Mouse (Mus musculus): ENCODE data around the gene Ybx3. TPM values are rescaled to one million over a fixed set of nuclear protein-coding genes. Genes with fewer than 3 reads are reported as not detected.

Ybx3 gene
- 83.7 and 89.1 TPM in 2 replicates for polyA plus RNA-seq (2015; fragmentation: Nextera tagmentation; extraction: Ambion mirVana)

GRCm38 (mm10) chr6:131388040-131389021 is at the start of gene Ybx3:
Gene Ybx3, minus strand, starts transcription at chr6:131388476.
- peak within 1 kb of the TSS; percentile 96 for H3K9ac ChIP-seq
- H3K4me3 ChIP-seq = peak within 1 kb of the TSS; percentile 80
- no peaks in the 10 kb centered on the region for H3K9me3 ChIP-seq
- peaks cover 28% of the 10 kb centered on the region for H3K4me1 ChIP-seq
- H3K4me2 ChIP-seq = peak within 1 kb of the TSS; percentile 67
- ATAC-seq (ENCODE audit: insufficient number of reproducible peaks, low FRiP score, low TSS enrichment, low read depth) = peak; percentile 85
- under 1% methylated on average over 71 of the region's 107 CpGs for WGBS
- H3K27ac ChIP-seq = peak within 1 kb of the TSS; percentile 93
- H3K36me3 ChIP-seq = no peaks in the 10 kb centered on the region
- H3K27me3 ChIP-seq = no peaks in the 10 kb centered on the region

GRCm38 (mm10) chr6:131436626-131437025 is 48.4 kb upstream of the Ybx3 start:
- no peak overlapping the region for H3K9ac ChIP-seq
- no peak overlapping the region for H3K27ac ChIP-seq
- ATAC-seq (ENCODE audit: insufficient number of reproducible peaks, low FRiP score, low TSS enrichment, low read depth) = no peak
- H3K4me2 ChIP-seq = no peak overlapping the region
- H3K36me3 ChIP-seq = no peaks in the 10 kb centered on the region
- H3K9me3 ChIP-seq = no peaks in the 10 kb centered on the region
- peaks cover 15% of the 10 kb centered on the region for H3K27me3 ChIP-seq
- peaks cover 7% of the 10 kb centered on the region; the same call in 1 of the 2 replicates for H3K4me1 ChIP-seq
- no peak overlapping the region for H3K4me3 ChIP-seq

DNA sequence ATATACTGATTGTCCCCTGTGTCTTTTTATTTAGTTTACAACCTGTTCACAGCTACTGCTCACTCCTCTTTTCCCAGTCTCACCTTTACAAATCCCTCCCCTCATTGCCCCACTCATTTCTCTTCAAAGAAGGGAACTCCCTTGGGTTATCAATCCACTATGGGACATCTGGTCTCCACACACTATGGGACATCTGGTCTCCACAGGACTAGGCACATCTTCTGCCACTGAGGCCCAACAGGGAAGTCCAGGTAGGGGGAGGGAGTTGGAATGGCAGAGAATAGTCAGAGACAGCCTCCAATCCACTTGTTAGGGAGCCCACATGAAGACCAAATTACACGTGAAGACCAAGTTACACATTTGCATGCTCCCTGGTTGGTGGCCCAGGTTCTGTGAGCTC is 45.8 kb upstream of the Ybx3 start:
- ATAC-seq (ENCODE audit: insufficient number of reproducible peaks, low FRiP score, low TSS enrichment, low read depth) = no peak
- peaks cover 15% of the 10 kb centered on the region for H3K27me3 ChIP-seq

DNA sequence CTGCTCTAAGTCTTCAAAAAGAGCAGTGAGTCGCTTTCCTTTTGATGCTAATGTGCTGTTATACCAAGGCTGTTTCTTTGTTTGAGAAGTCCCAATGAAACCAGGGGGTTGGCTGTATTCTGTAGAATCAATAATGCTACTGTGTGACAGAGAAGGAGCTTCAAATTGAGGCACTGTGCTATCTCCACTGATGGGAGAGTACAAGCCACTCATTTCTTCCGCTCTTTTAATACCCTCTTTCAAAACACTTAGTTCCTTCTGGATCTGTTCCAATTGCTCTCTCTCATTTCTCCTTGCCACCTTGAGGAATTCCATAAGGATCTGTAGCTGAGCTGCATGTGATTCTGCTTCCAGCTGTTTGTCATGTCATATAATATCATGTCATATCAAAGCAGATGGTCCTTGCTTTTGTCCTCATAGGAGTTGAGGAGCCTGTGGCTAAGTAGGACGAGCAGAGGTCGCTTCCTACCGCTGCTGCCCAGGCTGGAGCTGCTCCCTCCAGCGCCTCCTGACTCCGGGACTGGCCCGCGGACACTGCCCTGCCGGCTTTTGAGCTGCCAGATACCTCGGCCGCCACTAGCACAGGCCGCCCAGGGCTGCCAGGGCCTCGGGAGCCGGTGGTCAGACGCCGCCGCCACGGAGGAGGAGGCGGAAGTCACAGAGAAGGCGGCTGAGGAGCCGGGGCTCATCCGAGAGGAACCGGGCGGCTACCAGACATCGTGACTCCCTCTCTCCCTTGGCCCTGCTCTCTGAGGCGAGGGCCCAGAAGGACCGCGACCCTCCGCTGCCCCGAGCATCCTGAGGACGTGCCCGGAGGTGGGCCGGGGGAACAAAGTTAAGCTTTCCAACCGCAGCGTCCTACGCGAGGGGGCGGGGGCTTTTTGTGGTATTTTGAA is 45.1 kb upstream of the Ybx3 start:
- Histone ChIP-seq H3K27me3 (peaks cover 15% of the 10 kb centered on the region), H3K4me3 (peak overlapping the region; percentile 39), H3K36me3 (no peaks in the 10 kb centered on the region), H3K4me2 (peak overlapping the region; percentile 79), H3K9me3 (no peaks in the 10 kb centered on the region), H3K4me1 (peaks cover 7% of the 10 kb centered on the region; the same call in 1 of the 2 replicates), H3K27ac (no peak overlapping the region), H3K9ac (peak overlapping the region; percentile 26; the same call in 1 of the 2 replicates)
- 8% methylated on average over 39 of the region's 39 CpGs for WGBS
- no peak for ATAC-seq (ENCODE audit: insufficient number of reproducible peaks, low FRiP score, low TSS enrichment, low read depth)

More for the DNA sequence above, 45.8 kb upstream of the Ybx3 start:
- WGBS = 47% methylated on average over 1 of the region's 1 CpGs
- H3K9ac ChIP-seq = no peak overlapping the region
- peaks cover 7% of the 10 kb centered on the region; the same call in 1 of the 2 replicates for H3K4me1 ChIP-seq
- no peak overlapping the region for H3K27ac ChIP-seq
- H3K36me3 ChIP-seq = no peaks in the 10 kb centered on the region
- peak overlapping the region; percentile 79 for H3K4me2 ChIP-seq
- H3K4me3 ChIP-seq = peak overlapping the region; percentile 39; the same call in 1 of the 2 replicates
- no peaks in the 10 kb centered on the region for H3K9me3 ChIP-seq

GRCm38 (mm10) chr6:131421572-131421971 is 33.3 kb upstream of the Ybx3 start:
- 66% methylated on average over 3 of the region's 3 CpGs for WGBS

GRCm38 (mm10) chr6:131419614-131420013 is 31.3 kb upstream of the Ybx3 start:
- Histone ChIP-seq H3K4me3 (no peak overlapping the region), H3K4me1 (no peaks in the 10 kb centered on the region), H3K27ac (no peak overlapping the region), H3K4me2 (no peak overlapping the region), H3K9me3 (no peaks in the 10 kb centered on the region), H3K36me3 (no peaks in the 10 kb centered on the region), H3K27me3 (no peaks in the 10 kb centered on the region), H3K9ac (no peak overlapping the region)
- 83% methylated on average over 3 of the region's 3 CpGs for WGBS
- no peak for ATAC-seq (ENCODE audit: insufficient number of reproducible peaks, low FRiP score, low TSS enrichment, low read depth)

More at GRCm38 (mm10) chr6:131421572-131421971, 33.3 kb upstream of the Ybx3 start:
- no peaks in the 10 kb centered on the region for H3K9me3 ChIP-seq
- no peak overlapping the region for H3K9ac ChIP-seq
- no peaks in the 10 kb centered on the region for H3K27me3 ChIP-seq
- no peak overlapping the region for H3K4me2 ChIP-seq
- ATAC-seq (ENCODE audit: insufficient number of reproducible peaks, low FRiP score, low TSS enrichment, low read depth) = no peak
- H3K4me3 ChIP-seq = no peak overlapping the region
- H3K27ac ChIP-seq = no peak overlapping the region
- H3K4me1 ChIP-seq = no peaks in the 10 kb centered on the region
- H3K36me3 ChIP-seq = no peaks in the 10 kb centered on the region

DNA sequence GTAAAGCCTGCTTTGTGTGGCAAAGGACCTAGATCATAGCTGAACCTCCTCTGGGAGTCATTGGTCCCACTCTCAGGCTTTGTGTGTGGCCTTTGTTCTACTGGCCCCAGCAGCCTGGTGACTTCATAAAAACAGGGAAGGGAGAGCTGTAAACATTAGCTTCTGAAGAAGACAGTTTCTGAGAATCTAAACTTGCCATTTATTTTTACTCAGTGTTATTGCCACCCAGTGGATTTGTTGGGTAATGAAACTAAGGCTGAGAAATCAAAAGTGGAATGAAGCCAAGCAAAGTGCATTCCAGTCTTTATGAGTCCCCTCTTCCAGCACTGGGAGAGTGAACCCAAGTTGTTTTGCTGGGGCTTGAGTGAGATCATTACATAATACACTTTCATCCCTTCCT is 30.5 kb upstream of the Ybx3 start:
- Histone ChIP-seq H3K4me3 (no peak overlapping the region), H3K27me3 (no peaks in the 10 kb centered on the region), H3K9ac (no peak overlapping the region), H3K4me1 (no peaks in the 10 kb centered on the region), H3K36me3 (no peaks in the 10 kb centered on the region), H3K27ac (peak overlapping the region; percentile 61; the same call in 1 of the 2 replicates), H3K9me3 (no peaks in the 10 kb centered on the region), H3K4me2 (no peak overlapping the region)
- ATAC-seq (ENCODE audit: insufficient number of reproducible peaks, low FRiP score, low TSS enrichment, low read depth) = no peak

DNA sequence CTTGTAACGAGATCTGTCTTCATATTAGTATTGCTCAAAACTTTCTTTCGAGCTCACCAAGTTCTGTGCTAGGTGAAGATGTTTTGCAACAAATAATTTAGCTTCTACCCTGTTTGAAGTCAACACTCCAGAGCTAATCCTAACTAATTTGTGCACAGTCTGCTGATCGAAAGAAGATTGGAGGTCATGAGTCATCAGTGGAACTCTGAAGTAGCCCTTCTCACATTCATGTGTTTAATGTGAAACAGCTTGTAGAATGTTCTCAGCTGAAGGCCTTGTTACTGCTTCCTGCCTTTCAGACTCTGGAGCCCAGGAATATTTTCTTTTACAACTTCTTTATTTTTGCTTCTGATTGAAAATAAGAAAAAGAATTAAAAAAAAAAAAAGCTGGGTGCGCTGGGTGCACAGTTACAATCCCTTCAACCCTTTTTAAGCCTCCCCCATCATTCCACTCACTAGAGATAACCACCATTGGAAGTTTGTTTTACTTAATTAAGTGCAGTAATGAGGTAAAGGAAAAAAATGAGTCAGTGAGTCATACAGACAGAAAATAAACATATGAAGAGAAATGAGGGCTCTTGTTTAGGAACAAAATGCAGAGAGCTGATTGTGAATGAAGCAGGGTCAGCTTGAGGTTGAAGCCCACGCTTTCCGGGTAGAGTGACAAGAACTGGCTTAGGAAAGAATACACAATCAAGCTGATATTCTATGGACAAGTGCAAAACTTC is 23.0 kb upstream of the Ybx3 start:
- Histone ChIP-seq H3K27me3 (no peaks in the 10 kb centered on the region), H3K27ac (no peak overlapping the region), H3K9ac (no peak overlapping the region), H3K4me3 (no peak overlapping the region), H3K36me3 (no peaks in the 10 kb centered on the region), H3K4me2 (no peak overlapping the region), H3K4me1 (no peaks in the 10 kb centered on the region), H3K9me3 (no peaks in the 10 kb centered on the region)
- 71% methylated on average over 6 of the region's 6 CpGs for WGBS
- no peak for ATAC-seq (ENCODE audit: insufficient number of reproducible peaks, low FRiP score, low TSS enrichment, low read depth)

- no peak for ATAC-seq (ENCODE audit: insufficient number of reproducible peaks, low FRiP score, low TSS enrichment, low read depth)
- H3K9ac ChIP-seq = no peak overlapping the region
- no peaks in the 10 kb centered on the region for H3K27me3 ChIP-seq
- H3K27ac ChIP-seq = no peak overlapping the region
- no peak overlapping the region for H3K4me3 ChIP-seq
- no peaks in the 10 kb centered on the region for H3K4me1 ChIP-seq
- no peaks in the 10 kb centered on the region for H3K36me3 ChIP-seq
- H3K4me2 ChIP-seq = no peak overlapping the region
- H3K9me3 ChIP-seq = no peaks in the 10 kb centered on the region
These were observed 18.7 kb upstream of the Ybx3 start for GRCm38 (mm10) chr6:131406957-131407356.

DNA sequence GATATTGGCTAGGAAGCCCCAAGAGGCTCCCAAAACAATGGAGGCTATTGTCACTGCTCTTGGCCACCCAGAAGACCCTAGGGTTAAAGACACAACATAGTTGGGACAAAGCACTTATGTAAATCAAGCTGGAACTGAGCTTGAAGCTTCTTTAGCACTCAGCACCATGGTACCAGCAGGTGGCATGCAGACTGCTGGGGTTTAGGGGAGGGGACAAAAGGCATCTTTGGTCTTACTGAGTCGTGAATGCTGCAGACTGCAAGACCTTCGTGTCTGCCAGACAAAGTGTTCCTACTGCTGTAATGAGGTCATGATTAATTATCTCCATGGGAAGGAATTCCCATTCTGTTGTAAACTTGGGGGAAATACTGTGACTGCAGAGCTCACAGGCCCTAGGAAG is 17.6 kb upstream of the Ybx3 start:
- Histone ChIP-seq H3K4me2 (no peak overlapping the region), H3K36me3 (no peaks in the 10 kb centered on the region), H3K4me1 (no peaks in the 10 kb centered on the region), H3K9ac (no peak overlapping the region), H3K27ac (no peak overlapping the region), H3K27me3 (no peaks in the 10 kb centered on the region), H3K4me3 (no peak overlapping the region), H3K9me3 (no peaks in the 10 kb centered on the region)
- ATAC-seq (ENCODE audit: insufficient number of reproducible peaks, low FRiP score, low TSS enrichment, low read depth) = no peak
- WGBS = 8% methylated on average over 2 of the region's 2 CpGs

- Histone ChIP-seq H3K9me3 (no peaks in the 10 kb centered on the region), H3K4me2 (no peak overlapping the region), H3K4me1 (no peaks in the 10 kb centered on the region), H3K9ac (no peak overlapping the region), H3K4me3 (no peak overlapping the region), H3K36me3 (no peaks in the 10 kb centered on the region), H3K27ac (no peak overlapping the region), H3K27me3 (no peaks in the 10 kb centered on the region)
- 83% methylated on average over 4 of the region's 4 CpGs for whole genome bisulfite sequencing
- no peak for ATAC-seq (ENCODE audit: insufficient number of reproducible peaks, low FRiP score, low TSS enrichment, low read depth)
These were observed 16.9 kb upstream of the Ybx3 start for GRCm38 (mm10) chr6:131405174-131405573.

All from limb, embryonic 15.5 days (tissue).